Mouse (Mus musculus) cortical plate, adult 2 months (tissue): Measurements from ENCODE around the gene 1600014C10Rik.

ENCODE experiments used
- CTCF ChIP-seq: fragments of 200-500 bp; IDR thresholded peaks from 2 replicates; pipeline ENCODE4 v1.5.1; 2011; ENCODE audit warnings: mild to moderate bottlenecking, control low read depth, low read length; ENCODE audit not compliant: insufficient read depth; ENCODE audit errors: extremely low read depth
- POLR2A ChIP-seq: fragments of 200-500 bp; IDR thresholded peaks from 2 replicates; pipeline ENCODE4 v1.6.1; 2011; ENCODE audit warnings: mild to moderate bottlenecking, low read length, control low read depth; ENCODE audit not compliant: insufficient read depth; ENCODE audit errors: extremely low read depth

GRCm38 (mm10) chr7:38174321-38175148 is 8.5 kb upstream of the 1600014C10Rik start:
- no peak for TF ChIP-seq CTCF
- TF ChIP-seq POLR2A, result no peak
